Mouse (Mus musculus): ENCODE results near the gene Kpna4. TPM values are rescaled to one million over a fixed set of nuclear protein-coding genes. Genes with fewer than 3 reads are reported as not detected.

Kpna4 gene
- polyA plus RNA-seq, 1 experiment from 2014 or later: 18.9 TPM

GRCm38 (mm10) chr3:69055871-69056270 is 71.0 kb downstream of the Kpna4 start:
- no peak for ATAC-seq
- WGBS: 94% methylated on average over 3 of the region's 3 CpGs

DNA sequence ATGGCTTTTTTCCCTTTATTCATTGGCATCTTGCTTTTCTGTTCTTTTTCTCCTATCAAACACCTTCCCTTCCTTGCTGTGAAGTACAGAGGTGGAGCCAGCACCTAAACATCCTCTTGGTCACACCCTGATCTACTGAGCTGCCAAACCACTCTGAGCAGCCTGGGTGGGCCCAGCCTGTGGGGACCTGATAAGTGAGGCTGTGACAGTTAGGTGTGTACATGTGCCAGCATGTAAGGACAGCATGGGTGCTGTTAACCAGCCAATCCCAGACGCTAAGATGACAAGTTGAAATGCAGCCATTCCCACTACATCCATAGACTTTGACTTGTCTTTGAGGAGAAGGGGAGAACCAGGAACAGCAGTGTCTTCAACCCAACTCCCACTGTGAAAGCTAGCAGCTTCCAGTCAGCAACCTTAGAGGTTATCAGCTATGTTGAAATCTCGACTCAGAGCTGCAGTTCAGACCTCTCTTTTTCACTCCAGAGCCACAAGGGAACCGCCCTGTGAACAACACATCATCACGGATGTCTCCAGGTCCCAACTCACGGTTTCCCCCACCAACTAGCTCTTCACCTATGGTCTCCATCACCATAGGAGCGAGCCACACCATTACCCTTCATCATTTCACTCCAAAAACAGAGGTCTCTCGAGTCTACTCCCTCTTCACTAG is 72.0 kb downstream of the Kpna4 start:
- WGBS: 81% methylated on average over 7 of the region's 7 CpGs
- ATAC-seq: peak; percentile 93
- no peaks in the 10 kb centered on the region for H3K9me3 ChIP-seq (ENCODE audit: control insufficient read depth, low read length)

More at GRCm38 (mm10) chr3:69055871-69056270, 71.0 kb downstream of the Kpna4 start:
- Histone ChIP-seq H3K9ac (ENCODE audit: low read depth, low read length) (no peak overlapping the region), H3K27me3 (replicated peaks; ENCODE audit: control insufficient read depth, insufficient read depth, low read length) (no peaks in the 10 kb centered on the region), H3K36me3 (ENCODE audit: control insufficient read depth, insufficient read depth, low read length) (no peaks in the 10 kb centered on the region), H3K4me2 (ENCODE audit: low read depth, low read length) (no peak overlapping the region), H3K9me3 (ENCODE audit: control insufficient read depth, low read length) (no peaks in the 10 kb centered on the region), H3K27ac (ENCODE audit: low read length) (no peak overlapping the region), H3K4me1 (ENCODE audit: control insufficient read depth, insufficient read depth, low read length) (no peaks in the 10 kb centered on the region), H3K4me3 (ENCODE audit: low read length) (no peak overlapping the region)

DNA sequence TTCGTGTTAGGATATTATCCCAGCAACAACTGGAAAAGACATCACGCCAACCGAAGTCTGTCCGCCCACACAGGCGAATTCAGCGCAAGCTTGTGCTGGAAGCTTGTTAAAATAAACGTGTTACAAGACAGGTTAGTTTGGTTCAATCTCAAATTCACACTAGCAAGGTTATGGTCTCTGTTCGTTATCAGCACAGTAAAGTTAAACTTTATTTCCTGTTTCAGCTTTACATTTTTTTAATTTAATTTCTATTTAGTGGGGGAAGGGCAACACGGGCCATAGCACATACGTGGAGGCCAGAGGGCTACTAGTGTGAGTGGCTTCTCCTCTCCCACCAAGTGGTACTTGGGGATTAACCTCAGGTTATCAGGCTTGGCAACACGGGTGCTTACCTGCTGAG is 75.0 kb downstream of the Kpna4 start:
- H3K27me3 ChIP-seq (replicated peaks; ENCODE audit: control insufficient read depth, insufficient read depth, low read length): no peaks in the 10 kb centered on the region
- no peak overlapping the region for H3K9ac ChIP-seq (ENCODE audit: low read depth, low read length)
- 88% methylated on average over 11 of the region's 11 CpGs for WGBS
- no peak overlapping the region for H3K4me3 ChIP-seq (ENCODE audit: low read length)
- no peak overlapping the region for H3K4me2 ChIP-seq (ENCODE audit: low read depth, low read length)
- H3K4me1 ChIP-seq (ENCODE audit: control insufficient read depth, insufficient read depth, low read length): no peaks in the 10 kb centered on the region
- no peak for ATAC-seq
- no peak overlapping the region for H3K27ac ChIP-seq (ENCODE audit: low read length)
- H3K9me3 ChIP-seq (ENCODE audit: control insufficient read depth, low read length): no peaks in the 10 kb centered on the region
- no peaks in the 10 kb centered on the region for H3K36me3 ChIP-seq (ENCODE audit: control insufficient read depth, insufficient read depth, low read length)

More for the DNA sequence above, 72.0 kb downstream of the Kpna4 start:
- H3K4me1 ChIP-seq (ENCODE audit: control insufficient read depth, insufficient read depth, low read length): no peaks in the 10 kb centered on the region
- H3K36me3 ChIP-seq (ENCODE audit: control insufficient read depth, insufficient read depth, low read length): no peaks in the 10 kb centered on the region
- H3K27me3 ChIP-seq (replicated peaks; ENCODE audit: control insufficient read depth, insufficient read depth, low read length): no peaks in the 10 kb centered on the region
- H3K9ac ChIP-seq (ENCODE audit: low read depth, low read length): no peak overlapping the region
- no peak overlapping the region for H3K4me2 ChIP-seq (ENCODE audit: low read depth, low read length)
- no peak overlapping the region for H3K4me3 ChIP-seq (ENCODE audit: low read length)
- no peak overlapping the region for H3K27ac ChIP-seq (ENCODE audit: low read length)

DNA sequence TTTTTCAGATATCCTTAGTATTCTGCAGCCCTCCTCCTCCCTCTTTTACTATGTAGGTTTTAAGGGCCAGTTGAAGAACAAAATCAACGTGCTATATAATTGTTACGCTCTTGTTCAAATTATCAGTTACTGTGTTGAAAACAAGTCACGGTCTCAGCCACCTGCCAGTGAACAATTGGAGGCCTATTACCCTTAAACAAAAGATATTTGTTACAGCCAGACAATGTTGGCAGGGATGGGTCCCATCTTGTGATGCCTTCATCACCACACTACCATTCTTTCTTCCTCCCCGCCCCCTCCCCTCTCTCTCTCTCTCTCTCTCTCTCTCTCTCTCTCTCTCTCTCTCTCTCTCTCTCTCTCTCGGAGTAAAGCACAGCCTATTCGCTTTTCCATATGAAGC is 77.9 kb downstream of the Kpna4 start:
- Histone ChIP-seq H3K9me3 (ENCODE audit: control insufficient read depth, low read length) (no peaks in the 10 kb centered on the region), H3K4me1 (ENCODE audit: control insufficient read depth, insufficient read depth, low read length) (peaks cover 6% of the 10 kb centered on the region), H3K36me3 (ENCODE audit: control insufficient read depth, insufficient read depth, low read length) (no peaks in the 10 kb centered on the region), H3K4me3 (ENCODE audit: low read length) (no peak overlapping the region), H3K9ac (ENCODE audit: low read depth, low read length) (no peak overlapping the region), H3K27me3 (replicated peaks; ENCODE audit: control insufficient read depth, insufficient read depth, low read length) (no peaks in the 10 kb centered on the region), H3K4me2 (ENCODE audit: low read depth, low read length) (no peak overlapping the region), H3K27ac (ENCODE audit: low read length) (no peak overlapping the region)
- 87% methylated on average over 6 of the region's 6 CpGs for WGBS
- ATAC-seq: no peak

GRCm38 (mm10) chr3:69047684-69048083 is 79.2 kb downstream of the Kpna4 start:
- no peak overlapping the region for H3K9ac ChIP-seq (ENCODE audit: low read depth, low read length)
- no peaks in the 10 kb centered on the region for H3K36me3 ChIP-seq (ENCODE audit: control insufficient read depth, insufficient read depth, low read length)
- no peak overlapping the region for H3K27ac ChIP-seq (ENCODE audit: low read length)
- H3K4me1 ChIP-seq (ENCODE audit: control insufficient read depth, insufficient read depth, low read length): peaks cover 9% of the 10 kb centered on the region
- no peaks in the 10 kb centered on the region for H3K27me3 ChIP-seq (replicated peaks; ENCODE audit: control insufficient read depth, insufficient read depth, low read length)
- H3K4me3 ChIP-seq (ENCODE audit: low read length): no peak overlapping the region
- WGBS: 86% methylated on average over 4 of the region's 4 CpGs
- no peaks in the 10 kb centered on the region for H3K9me3 ChIP-seq (ENCODE audit: control insufficient read depth, low read length)
- no peak for ATAC-seq
- no peak overlapping the region for H3K4me2 ChIP-seq (ENCODE audit: low read depth, low read length)

GRCm38 (mm10) chr3:69046509-69046908 is 80.4 kb downstream of the Kpna4 start:
- H3K27me3 ChIP-seq (replicated peaks; ENCODE audit: control insufficient read depth, insufficient read depth, low read length): no peaks in the 10 kb centered on the region
- no peak overlapping the region for H3K27ac ChIP-seq (ENCODE audit: low read length)
- H3K9ac ChIP-seq (ENCODE audit: low read depth, low read length): no peak overlapping the region
- no peaks in the 10 kb centered on the region for H3K36me3 ChIP-seq (ENCODE audit: control insufficient read depth, insufficient read depth, low read length)
- no peaks in the 10 kb centered on the region for H3K9me3 ChIP-seq (ENCODE audit: control insufficient read depth, low read length)
- H3K4me2 ChIP-seq (ENCODE audit: low read depth, low read length): no peak overlapping the region
- no peak for ATAC-seq
- H3K4me1 ChIP-seq (ENCODE audit: control insufficient read depth, insufficient read depth, low read length): peaks cover 12% of the 10 kb centered on the region
- WGBS: 57% methylated on average over 4 of the region's 4 CpGs
- H3K4me3 ChIP-seq (ENCODE audit: low read length): no peak overlapping the region

DNA sequence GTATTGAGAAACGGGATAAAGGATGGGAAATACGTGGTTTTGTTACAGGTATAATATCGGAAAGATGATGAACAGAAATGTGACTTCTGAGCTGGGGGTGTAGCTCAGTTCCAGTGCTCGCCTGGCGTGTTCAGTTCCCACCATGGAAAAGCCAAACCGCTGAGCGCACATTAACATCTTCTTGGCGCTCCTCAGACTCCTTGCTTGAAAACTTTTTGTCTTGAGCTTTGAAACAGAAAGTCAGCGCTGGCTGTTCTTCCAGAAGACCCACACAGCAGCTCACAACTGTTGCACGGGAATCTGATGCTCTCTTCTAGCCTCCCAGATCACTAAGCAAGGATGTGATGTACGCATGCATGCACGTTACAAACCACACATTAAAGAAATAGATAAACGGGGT is 81.2 kb downstream of the Kpna4 start:
- H3K27me3 ChIP-seq (replicated peaks; ENCODE audit: control insufficient read depth, insufficient read depth, low read length): no peaks in the 10 kb centered on the region
- peak overlapping the region; percentile 89 for H3K9ac ChIP-seq (ENCODE audit: low read depth, low read length)
- H3K4me3 ChIP-seq (ENCODE audit: low read length): peak overlapping the region; percentile 90
- 28% methylated on average over 13 of the region's 13 CpGs for WGBS
- no peaks in the 10 kb centered on the region for H3K36me3 ChIP-seq (ENCODE audit: control insufficient read depth, insufficient read depth, low read length)
- peak overlapping the region; percentile 78 for H3K4me2 ChIP-seq (ENCODE audit: low read depth, low read length)
- H3K4me1 ChIP-seq (ENCODE audit: control insufficient read depth, insufficient read depth, low read length): peaks cover 14% of the 10 kb centered on the region
- H3K27ac ChIP-seq (ENCODE audit: low read length): no peak overlapping the region
- H3K9me3 ChIP-seq (ENCODE audit: control insufficient read depth, low read length): no peaks in the 10 kb centered on the region
- ATAC-seq: no peak

- peak overlapping the region; percentile 78 for H3K4me2 ChIP-seq (ENCODE audit: low read depth, low read length)
- H3K9ac ChIP-seq (ENCODE audit: low read depth, low read length): peak overlapping the region; percentile 89
- 4% methylated on average over 9 of the region's 9 CpGs for WGBS
- peak; percentile 24 for ATAC-seq
- H3K27me3 ChIP-seq (replicated peaks; ENCODE audit: control insufficient read depth, insufficient read depth, low read length): no peaks in the 10 kb centered on the region
- no peaks in the 10 kb centered on the region for H3K9me3 ChIP-seq (ENCODE audit: control insufficient read depth, low read length)
- H3K36me3 ChIP-seq (ENCODE audit: control insufficient read depth, insufficient read depth, low read length): no peaks in the 10 kb centered on the region
- H3K27ac ChIP-seq (ENCODE audit: low read length): peak overlapping the region; percentile 91
- peaks cover 14% of the 10 kb centered on the region for H3K4me1 ChIP-seq (ENCODE audit: control insufficient read depth, insufficient read depth, low read length)
- H3K4me3 ChIP-seq (ENCODE audit: low read length): peak overlapping the region; percentile 90
Observed at GRCm38 (mm10) chr3:69045400-69045703, 81.6 kb downstream of the Kpna4 start.

DNA sequence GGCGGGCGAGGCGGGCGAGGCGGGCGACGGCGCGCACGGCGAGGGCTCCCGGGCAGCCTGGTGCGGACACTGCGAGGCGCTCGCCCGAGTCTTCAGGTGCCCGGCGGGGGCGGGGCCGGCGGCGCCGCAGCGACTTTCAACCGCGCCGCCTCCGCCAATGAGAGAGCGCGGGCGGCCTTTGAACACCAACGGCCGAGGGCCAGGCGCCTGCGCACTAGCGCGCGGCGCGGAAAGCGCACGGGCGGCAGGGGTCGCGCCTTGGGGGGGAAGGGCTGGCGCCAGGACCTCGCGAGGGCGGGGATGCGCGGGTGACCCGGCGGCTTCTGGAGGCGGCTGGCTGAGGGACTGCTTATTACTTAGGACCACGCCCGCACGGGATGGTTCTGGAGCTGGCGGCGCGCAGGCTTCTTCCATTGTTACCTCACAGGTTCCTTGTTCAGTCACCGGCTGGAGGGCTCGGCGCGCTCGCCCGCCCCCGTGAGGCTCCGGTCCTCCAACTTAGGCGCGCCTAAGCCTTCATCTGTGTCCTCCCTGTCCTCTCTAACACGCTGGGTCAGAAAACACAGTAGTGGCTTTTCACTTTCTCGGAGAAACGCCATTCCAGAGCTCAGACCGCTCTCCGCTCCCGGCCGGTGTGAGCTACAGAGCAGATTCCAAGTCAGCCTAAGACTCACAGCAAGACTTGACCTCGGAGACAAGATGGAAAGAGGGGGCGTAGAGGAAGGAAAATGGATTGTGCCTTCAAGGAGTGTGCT is 82.1 kb downstream of the Kpna4 start, which contains the start of gene Trim59:
TSS of gene Trim59 (minus strand) at position 111 of the 755 bp plus-strand sequence.
- peak; percentile 96 for ATAC-seq
- peaks cover 14% of the 10 kb centered on the region for H3K4me1 ChIP-seq (ENCODE audit: control insufficient read depth, insufficient read depth, low read length)
- H3K36me3 ChIP-seq (ENCODE audit: control insufficient read depth, insufficient read depth, low read length): no peaks in the 10 kb centered on the region
- H3K9me3 ChIP-seq (ENCODE audit: control insufficient read depth, low read length): no peaks in the 10 kb centered on the region
- peak within 1 kb of the TSS; percentile 78 for H3K4me2 ChIP-seq (ENCODE audit: low read depth, low read length)
- no peaks in the 10 kb centered on the region for H3K27me3 ChIP-seq (replicated peaks; ENCODE audit: control insufficient read depth, insufficient read depth, low read length)
- peak within 1 kb of the TSS; percentile 91 for H3K27ac ChIP-seq (ENCODE audit: low read length)
- WGBS: under 1% methylated on average over 80 of the region's 80 CpGs
- H3K9ac ChIP-seq (ENCODE audit: low read depth, low read length): peak within 1 kb of the TSS; percentile 89
- peak within 1 kb of the TSS; percentile 90 for H3K4me3 ChIP-seq (ENCODE audit: low read length)
